Mouse (Mus musculus): Measurements from ENCODE around the gene Nolc1. TPM values are rescaled to one million over a fixed set of nuclear protein-coding genes. Genes with fewer than 3 reads are reported as not detected.
A peak's percentile ranks its signal among the peaks of the same experiment; 100 is the strongest.

Gene Nolc1
- polyA plus RNA-seq, 1 experiment from 2014 or later, result 59.4 TPM

DNA sequence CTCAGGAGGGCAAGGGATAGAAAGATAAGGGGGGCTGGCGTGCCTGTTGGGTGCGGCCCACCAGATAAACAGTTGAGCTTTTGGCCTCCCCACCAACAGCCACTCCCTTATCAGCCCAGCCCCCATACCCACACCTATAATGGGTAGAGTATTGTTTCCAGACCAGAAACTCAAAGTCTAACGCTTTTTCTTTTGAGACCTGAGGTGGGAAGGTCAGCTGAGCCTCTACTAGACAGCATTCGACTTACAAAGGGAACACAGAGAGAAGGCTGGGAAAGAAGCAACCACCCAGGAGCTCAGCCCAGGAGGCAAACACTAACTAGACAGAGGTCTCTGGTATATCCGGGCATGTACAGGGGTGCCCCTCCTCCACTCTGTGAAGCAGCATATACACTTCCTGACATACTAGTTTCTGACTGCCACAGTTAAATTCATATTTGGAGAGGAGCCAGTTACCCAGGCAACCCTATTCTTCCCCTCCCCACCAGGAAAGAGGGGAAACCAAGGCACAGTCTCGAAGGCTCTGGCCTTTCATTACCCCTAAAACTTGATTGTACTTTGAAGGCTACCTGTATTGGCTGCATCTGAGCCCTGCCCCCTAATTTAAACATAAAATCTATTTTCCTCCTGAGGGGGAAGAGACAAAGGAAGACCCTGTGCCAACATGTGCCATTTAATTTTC lies 38.3 kb upstream of the Nolc1 start:
- H3K4me1 ChIP-seq, result peaks cover 60% of the 10 kb centered on the region

DNA sequence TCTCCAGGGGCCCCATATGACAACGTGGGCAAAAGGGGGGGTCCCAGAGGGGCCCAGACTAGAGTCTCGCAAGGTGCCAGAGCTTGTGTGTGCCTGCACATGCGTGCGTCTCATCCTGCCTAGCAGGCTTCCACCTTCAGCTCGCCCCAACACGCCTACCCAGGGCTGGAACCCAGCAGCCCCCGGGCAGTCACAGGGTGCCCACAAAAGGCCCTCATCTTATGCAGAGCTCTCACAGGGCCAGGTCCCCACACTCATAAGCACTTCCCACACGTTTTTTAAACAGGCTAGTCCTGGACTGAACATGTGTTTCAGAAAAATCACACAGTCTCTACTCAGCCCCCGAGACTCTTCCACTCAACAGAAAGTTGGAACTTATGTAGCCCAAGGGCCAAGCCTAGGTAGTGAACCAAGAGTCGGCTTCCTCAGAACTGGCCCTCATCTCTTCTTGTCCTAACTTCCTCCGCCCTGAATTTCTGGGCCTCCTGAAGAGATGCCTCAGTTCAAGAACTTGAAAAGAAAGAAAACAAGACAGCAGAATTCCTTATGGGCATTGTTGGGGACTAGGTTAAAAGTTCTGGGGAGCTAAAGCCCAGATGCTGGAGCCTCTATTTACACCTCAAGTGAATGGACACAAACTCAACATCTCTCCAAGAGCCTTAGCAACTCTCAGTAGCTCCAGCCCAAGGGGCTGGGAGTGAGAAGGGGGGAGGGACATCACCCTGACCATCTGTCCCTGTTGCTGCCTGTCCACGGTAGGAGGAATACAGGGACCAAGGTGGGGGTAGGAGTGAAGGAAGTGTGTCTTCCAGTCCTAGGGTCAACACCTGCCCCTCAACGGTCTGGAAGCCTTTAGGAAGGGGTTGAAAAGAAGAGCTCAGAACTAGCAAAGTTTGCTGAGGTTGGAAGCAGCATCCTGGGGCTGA lies 37.5 kb upstream of the Nolc1 start:
- ATAC-seq (ENCODE audit: low FRiP score), result no peak
- Histone ChIP-seq H3K9ac (replicated peaks) (peak overlapping the region; percentile 79), H3K36me3 (peaks cover 29% of the 10 kb centered on the region)

More for the DNA sequence above, 38.3 kb upstream of the Nolc1 start:
- Histone ChIP-seq H3K36me3 (peaks cover 37% of the 10 kb centered on the region), H3K4me3 (replicated peaks) (peak overlapping the region; percentile 73), H3K27ac (replicated peaks) (peak overlapping the region; percentile 54), H3K27me3 (replicated peaks) (no peaks in the 10 kb centered on the region), H3K4me2 (peak overlapping the region; percentile 92), H3K9me3 (replicated peaks) (no peaks in the 10 kb centered on the region), H3K9ac (replicated peaks) (peak overlapping the region; percentile 79)
- no peak for ATAC-seq (ENCODE audit: low FRiP score)
- 21% methylated on average over 6 of the region's 6 CpGs for WGBS

GRCm38 (mm10) chr19:46038851-46039260 lies 36.8 kb upstream of the Nolc1 start:
- H3K36me3 ChIP-seq, result peaks cover 23% of the 10 kb centered on the region
- H3K4me2 ChIP-seq, result peak overlapping the region; percentile 92
- peak; percentile 13; the same call in 1 of the 2 replicates for ATAC-seq (ENCODE audit: low FRiP score)
- H3K4me1 ChIP-seq, result peaks cover 75% of the 10 kb centered on the region
- 0% methylated on average over 17 of the region's 17 CpGs for WGBS
- peak overlapping the region; percentile 73 for H3K4me3 ChIP-seq (replicated peaks)
- no peaks in the 10 kb centered on the region for H3K9me3 ChIP-seq (replicated peaks)
- H3K9ac ChIP-seq (replicated peaks), result peak overlapping the region; percentile 79
- no peaks in the 10 kb centered on the region for H3K27me3 ChIP-seq (replicated peaks)
- peak overlapping the region; percentile 88 for H3K27ac ChIP-seq (replicated peaks)

More for the DNA sequence above, 37.5 kb upstream of the Nolc1 start:
- Histone ChIP-seq H3K4me1 (peaks cover 68% of the 10 kb centered on the region), H3K9me3 (replicated peaks) (no peaks in the 10 kb centered on the region), H3K4me3 (replicated peaks) (peak overlapping the region; percentile 73), H3K4me2 (peak overlapping the region; percentile 92), H3K27ac (replicated peaks) (peak overlapping the region; percentile 88), H3K27me3 (replicated peaks) (no peaks in the 10 kb centered on the region)
- WGBS, result 6% methylated on average over 13 of the region's 13 CpGs

DNA sequence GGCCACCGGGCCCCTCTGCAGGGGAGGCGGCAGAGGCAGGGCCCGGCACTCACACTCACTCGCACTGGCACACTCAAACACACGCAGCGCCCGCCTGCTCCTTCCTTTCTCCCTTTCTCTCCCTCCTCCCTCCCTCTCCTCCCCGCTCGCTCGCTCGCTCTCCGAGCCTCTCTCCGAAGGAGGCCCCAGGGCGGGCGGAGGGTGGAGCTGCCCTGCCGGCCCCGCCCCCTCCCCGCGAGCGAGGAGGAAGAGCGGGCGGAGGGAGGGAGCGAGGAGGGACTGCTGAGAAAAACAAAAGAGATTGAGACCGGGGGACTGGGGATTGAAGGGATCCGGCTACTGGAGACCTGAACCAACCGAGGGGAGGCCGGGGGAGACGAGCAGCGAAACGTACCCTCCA lies 36.2 kb upstream of the Nolc1 start:
- WGBS, result 3% methylated on average over 29 of the region's 30 CpGs
- Histone ChIP-seq H3K9me3 (replicated peaks) (no peaks in the 10 kb centered on the region), H3K27me3 (replicated peaks) (no peaks in the 10 kb centered on the region), H3K4me1 (peaks cover 80% of the 10 kb centered on the region), H3K4me2 (peak overlapping the region; percentile 92), H3K27ac (replicated peaks) (peak overlapping the region; percentile 88), H3K4me3 (replicated peaks) (peak overlapping the region; percentile 73), H3K36me3 (peaks cover 17% of the 10 kb centered on the region), H3K9ac (replicated peaks) (peak overlapping the region; percentile 79)
- ATAC-seq (ENCODE audit: low FRiP score), result peak; percentile 77

- peak overlapping the region; percentile 79 for H3K9ac ChIP-seq (replicated peaks)
- peak overlapping the region; percentile 92 for H3K4me2 ChIP-seq
- WGBS, result 42% methylated on average over 14 of the region's 14 CpGs
- peaks cover 8% of the 10 kb centered on the region for H3K36me3 ChIP-seq
- peak overlapping the region; percentile 73 for H3K4me3 ChIP-seq (replicated peaks)
- H3K27ac ChIP-seq (replicated peaks), result peak overlapping the region; percentile 88
- H3K27me3 ChIP-seq (replicated peaks), result no peaks in the 10 kb centered on the region
- no peaks in the 10 kb centered on the region for H3K9me3 ChIP-seq (replicated peaks)
- no peak for ATAC-seq (ENCODE audit: low FRiP score)
- peaks cover 80% of the 10 kb centered on the region for H3K4me1 ChIP-seq
Observed at GRCm38 (mm10) chr19:46040149-46040902, 35.3 kb upstream of the Nolc1 start.

DNA sequence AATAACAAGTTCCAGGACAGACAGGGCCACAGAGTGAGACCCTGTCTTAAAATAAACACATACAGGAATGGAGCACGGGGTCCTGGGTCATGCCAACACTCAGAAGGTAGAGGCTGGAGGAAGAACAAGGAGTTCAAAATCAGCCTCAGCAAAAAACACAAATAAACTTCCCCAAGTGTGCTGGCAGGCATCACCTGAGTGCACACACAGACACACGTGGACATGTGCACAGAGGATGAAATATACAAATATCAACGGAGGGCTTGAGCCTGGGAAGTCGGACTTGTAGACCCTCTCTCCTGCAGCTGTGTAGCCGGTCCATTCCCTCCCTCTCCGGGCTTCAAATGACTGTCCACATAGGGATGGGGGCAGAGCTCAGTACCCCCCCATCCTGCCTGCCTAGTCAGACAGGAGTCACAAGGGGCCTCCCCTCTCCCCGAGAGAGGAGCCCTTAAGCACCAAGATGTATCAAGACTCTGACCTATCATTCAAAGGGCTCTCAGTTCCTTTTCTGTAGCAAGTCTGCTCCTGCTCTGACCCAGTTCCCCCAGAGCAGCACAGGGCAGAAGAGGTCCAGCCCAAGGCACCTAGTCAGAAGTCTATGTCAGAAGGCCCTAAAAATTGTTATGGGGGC lies 34.2 kb upstream of the Nolc1 start:
- Histone ChIP-seq H3K4me3 (replicated peaks) (peak overlapping the region; percentile 97), H3K9ac (replicated peaks) (peak overlapping the region; percentile 96), H3K9me3 (replicated peaks) (no peaks in the 10 kb centered on the region), H3K4me2 (peak overlapping the region; percentile 92), H3K4me1 (peaks cover 82% of the 10 kb centered on the region), H3K27me3 (replicated peaks) (no peaks in the 10 kb centered on the region), H3K27ac (replicated peaks) (peak overlapping the region; percentile 99), H3K36me3 (no peaks in the 10 kb centered on the region)
- ATAC-seq (ENCODE audit: low FRiP score), result no peak
- WGBS, result 12% methylated on average over 7 of the region's 7 CpGs

DNA sequence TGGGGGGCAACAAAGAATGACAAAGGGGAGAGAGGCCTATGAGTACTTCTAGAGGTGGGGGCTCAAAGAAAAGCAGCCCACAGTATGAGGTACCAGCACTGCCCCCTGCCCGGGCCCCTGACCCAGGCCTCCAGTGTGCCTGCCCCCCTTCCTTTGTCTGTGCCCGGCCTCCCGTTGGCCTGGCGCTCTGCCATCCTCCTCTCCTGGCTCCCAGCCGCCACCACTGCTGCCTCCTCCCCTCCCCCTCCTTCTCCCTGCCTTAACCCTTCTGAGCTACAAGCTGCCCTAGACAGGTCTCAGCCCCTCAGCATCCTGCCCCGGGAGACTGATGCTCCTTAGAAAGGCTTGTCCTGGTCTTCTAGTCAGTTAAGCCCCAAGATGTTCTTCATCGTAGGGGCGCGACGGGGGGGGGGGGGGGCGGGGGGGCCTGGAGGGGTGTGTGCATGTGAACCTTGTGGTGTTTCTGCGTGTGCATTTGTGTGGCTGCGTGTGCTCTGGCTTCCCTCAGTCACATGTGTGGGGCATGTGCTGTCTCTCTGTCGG lies 33.7 kb upstream of the Nolc1 start:
- H3K9ac ChIP-seq (replicated peaks), result peak overlapping the region; percentile 96
- H3K9me3 ChIP-seq (replicated peaks), result no peaks in the 10 kb centered on the region
- no peaks in the 10 kb centered on the region for H3K36me3 ChIP-seq
- peak overlapping the region; percentile 92 for H3K4me2 ChIP-seq
- no peaks in the 10 kb centered on the region for H3K27me3 ChIP-seq (replicated peaks)
- no peak for ATAC-seq (ENCODE audit: low FRiP score)
- H3K4me1 ChIP-seq, result peaks cover 82% of the 10 kb centered on the region
- peak overlapping the region; percentile 97 for H3K4me3 ChIP-seq (replicated peaks)
- peak overlapping the region; percentile 99 for H3K27ac ChIP-seq (replicated peaks)
- 0% methylated on average over 11 of the region's 14 CpGs for WGBS

- H3K4me2 ChIP-seq, result peak overlapping the region; percentile 92
- peaks cover 78% of the 10 kb centered on the region for H3K4me1 ChIP-seq
- H3K4me3 ChIP-seq (replicated peaks), result peak overlapping the region; percentile 97
- peak overlapping the region; percentile 96 for H3K9ac ChIP-seq (replicated peaks)
- no peak for ATAC-seq (ENCODE audit: low FRiP score)
- 2% methylated on average over 6 of the region's 6 CpGs for WGBS
- no peaks in the 10 kb centered on the region for H3K36me3 ChIP-seq
- no peaks in the 10 kb centered on the region for H3K27me3 ChIP-seq (replicated peaks)
- H3K27ac ChIP-seq (replicated peaks), result peak overlapping the region; percentile 99
- no peaks in the 10 kb centered on the region for H3K9me3 ChIP-seq (replicated peaks)
Observed at GRCm38 (mm10) chr19:46042476-46043011, 33.1 kb upstream of the Nolc1 start.

GRCm38 (mm10) chr19:46043380-46043779 lies 32.3 kb upstream of the Nolc1 start:
- Histone ChIP-seq H3K9me3 (replicated peaks) (no peaks in the 10 kb centered on the region), H3K9ac (replicated peaks) (peak overlapping the region; percentile 96), H3K27ac (replicated peaks) (peak overlapping the region; percentile 99), H3K27me3 (replicated peaks) (no peaks in the 10 kb centered on the region), H3K36me3 (no peaks in the 10 kb centered on the region), H3K4me1 (peaks cover 70% of the 10 kb centered on the region), H3K4me3 (replicated peaks) (peak overlapping the region; percentile 97), H3K4me2 (peak overlapping the region; percentile 92)
- ATAC-seq (ENCODE audit: low FRiP score), result no peak
- WGBS, result 60% methylated on average over 7 of the region's 7 CpGs

GRCm38 (mm10) chr19:46044271-46044992 lies 31.2 kb upstream of the Nolc1 start, which contains the start of gene Pprc1:
Gene Pprc1 (plus strand): TSS chr19:46044886.
- H3K27ac ChIP-seq (replicated peaks), result peak within 1 kb of the TSS; percentile 99
- H3K36me3 ChIP-seq, result no peaks in the 10 kb centered on the region
- under 1% methylated on average over 34 of the region's 34 CpGs for WGBS
- H3K4me1 ChIP-seq, result peaks cover 64% of the 10 kb centered on the region
- ATAC-seq (ENCODE audit: low FRiP score), result peak; percentile 33
- H3K9ac ChIP-seq (replicated peaks), result peak within 1 kb of the TSS; percentile 96
- H3K9me3 ChIP-seq (replicated peaks), result no peaks in the 10 kb centered on the region
- H3K27me3 ChIP-seq (replicated peaks), result no peaks in the 10 kb centered on the region
- H3K4me3 ChIP-seq (replicated peaks), result peak within 1 kb of the TSS; percentile 97
- H3K4me2 ChIP-seq, result peak within 1 kb of the TSS; percentile 92

Measured in neural tube, embryonic 15.5 days (tissue).